Mouse (Mus musculus) C2C12 (cell line): ENCODE results near the gene Dmrt3. TPM values are rescaled to one million over a fixed set of nuclear protein-coding genes. Genes with fewer than 3 reads are reported as not detected.

Experiments
- H3K27me3 ChIP-seq: one replicate; pipeline ENCODE4 v1.6.1; 2011; ENCODE audit not compliant: control insufficient read depth, insufficient read depth, insufficient read length
- H3K36me3 ChIP-seq: one replicate; pipeline ENCODE4 v1.6.1; 2011; ENCODE audit not compliant: control insufficient read depth, insufficient read depth
- H3K4me3 ChIP-seq: one replicate; pipeline ENCODE4 v1.5.1; 2011; ENCODE audit warnings: mild to moderate bottlenecking, control low read depth; ENCODE audit not compliant: poor library complexity, insufficient read depth, severe bottlenecking
- H3K79me2 ChIP-seq: one replicate; pipeline ENCODE4 v1.6.1; 2011; ENCODE audit not compliant: control insufficient read depth, insufficient read depth
- H3K79me3 ChIP-seq: one replicate; pipeline ENCODE4 v1.6.1; 2011; ENCODE audit warnings: low read depth, control low read depth
- H3ac ChIP-seq: one replicate; pipeline ENCODE3; 2011; ENCODE audit warnings: low read depth; ENCODE audit not compliant: control insufficient read depth, insufficient read length
- CEBPB ChIP-seq: IDR thresholded peaks from one replicate; pipeline ENCODE4 v1.6.1; 2011; ENCODE audit warnings: low read depth, mild to moderate bottlenecking, control low read depth, moderate library complexity
- CTCF ChIP-seq: IDR thresholded peaks from one replicate; pipeline ENCODE4 v1.5.1; 2011; ENCODE audit not compliant: control insufficient read depth, insufficient read depth, insufficient read length
- FOSL1 ChIP-seq: IDR thresholded peaks from one replicate; pipeline ENCODE4 v1.8.0; 2011; ENCODE audit warnings: mild to moderate bottlenecking, low read length; ENCODE audit not compliant: poor library complexity, insufficient read depth, severe bottlenecking
- MAX ChIP-seq: IDR thresholded peaks from one replicate; pipeline ENCODE4 v1.6.1; 2011; ENCODE audit warnings: mild to moderate bottlenecking, control low read depth
- MYOD1 ChIP-seq: IDR thresholded peaks from one replicate; pipeline ENCODE4 v1.6.1; 2011; ENCODE audit warnings: low read depth; ENCODE audit not compliant: control insufficient read depth, insufficient read length
- MYOG ChIP-seq: IDR thresholded peaks from one replicate; pipeline ENCODE4 v1.6.1; 2011; ENCODE audit not compliant: control insufficient read depth, insufficient read length; ENCODE audit errors: extremely low read depth
- USF1 ChIP-seq: IDR thresholded peaks from one replicate; pipeline ENCODE4 v1.6.1; 2011; ENCODE audit warnings: low read depth, mild to moderate bottlenecking, control low read depth, moderate library complexity
- polyA plus RNA-seq: library from polyadenylated mRNA; unstranded; fragments of >200 nt; fragmentation: generic; extraction: Trizol; gene quantifications from one replicate; pipeline ENCODE4 v1.2.1, GENCODE M21; 2012; ENCODE audit warnings: missing spikeins

Gene Dmrt3
- polyA plus RNA-seq, 1 experiment, result 0.33 TPM

GRCm38 (mm10) chr19:25670571-25671285, 60.6 kb downstream of the Dmrt3 start:
- Histone ChIP-seq H3K79me3 (no peaks in the 10 kb centered on the region), H3K79me2 (no peaks in the 10 kb centered on the region), H3K27me3 (no peaks in the 10 kb centered on the region), H3K36me3 (no peaks in the 10 kb centered on the region), H3ac (no peak overlapping the region), H3K4me3 (no peak overlapping the region)
- TF ChIP-seq CEBPB (no peak), USF1 (no peak), MYOG (no peak), FOSL1 (no peak), MAX (no peak), CTCF (no peak), MYOD1 (no peak)

GRCm38 (mm10) chr19:25671681-25672080, 61.6 kb downstream of the Dmrt3 start:
- Histone ChIP-seq H3K4me3 (no peak overlapping the region), H3K79me3 (no peaks in the 10 kb centered on the region), H3K36me3 (no peaks in the 10 kb centered on the region), H3ac (peak overlapping the region; percentile 14), H3K79me2 (no peaks in the 10 kb centered on the region), H3K27me3 (no peaks in the 10 kb centered on the region)
- no peak for TF ChIP-seq MYOG
- no peak for TF ChIP-seq CTCF
- TF ChIP-seq USF1, result no peak
- TF ChIP-seq CEBPB, result no peak
- TF ChIP-seq MYOD1, result no peak
- TF ChIP-seq FOSL1, result no peak
- no peak for TF ChIP-seq MAX

GRCm38 (mm10) chr19:25672101-25672950, 62.2 kb downstream of the Dmrt3 start, which contains the start of gene Dmrt2:
Gene Dmrt2 (plus strand): TSS chr19:25672411.
- H3K27me3 ChIP-seq, result no peaks in the 10 kb centered on the region
- H3ac ChIP-seq, result peak within 1 kb of the TSS; percentile 66
- TF ChIP-seq MAX (no peak), CTCF (no peak), MYOG (no peak), USF1 (no peak), MYOD1 (no peak), CEBPB (no peak), FOSL1 (no peak)
- no peaks in the 10 kb centered on the region for H3K79me3 ChIP-seq
- H3K36me3 ChIP-seq, result no peaks in the 10 kb centered on the region
- no peaks in the 10 kb centered on the region for H3K79me2 ChIP-seq
- H3K4me3 ChIP-seq, result peak within 1 kb of the TSS; percentile 44

Other genes with a start within 250 kb of the Dmrt3 start
- gene Dmrt1, start 104.7 kb upstream of the Dmrt3 start, polyA plus RNA-seq, result not detected
- gene Dmrt2, start 62.1 kb downstream of the Dmrt3 start, polyA plus RNA-seq, result 1.4 TPM